Mouse (Mus musculus) heart, postnatal 0 days (tissue): Measurements from ENCODE around the gene Cldn7. TPM values are rescaled to one million over a fixed set of nuclear protein-coding genes. Genes with fewer than 3 reads are reported as not detected.
A peak's percentile ranks its signal among the peaks of the same experiment; 100 is the strongest.

Experiments
- ATAC-seq: fragments of 200-750 bp; cut with Nextera tagmentation; 2 replicates; pipeline ENCODE4 v1.8.0; 2017; ENCODE audit warnings: low read depth, moderate number of reproducible peaks, moderate library complexity; ENCODE audit not compliant: insufficient read depth
- DNase-seq: peaks from one replicate; pipeline ENCODE4 v3.0.0-alpha.2; 2016; ENCODE audit warnings: low spot score
- H3K27ac ChIP-seq: fragments of 300-500 bp; sonication (generic); 2 replicates; pipeline ENCODE4 v1.5.1; 2014; ENCODE audit warnings: low read depth, mild to moderate bottlenecking
- H3K27me3 ChIP-seq: fragments of 300-500 bp; sonication (generic); 2 replicates; pipeline ENCODE4 v1.6.1; 2014; ENCODE audit warnings: low read length, mixed read lengths; ENCODE audit not compliant: control insufficient read depth, insufficient read depth
- H3K36me3 ChIP-seq: fragments of 300-500 bp; sonication (generic); replicated peaks from 2 replicates; pipeline ENCODE4 v1.6.1; 2014; ENCODE audit warnings: low read length, mixed read lengths; ENCODE audit not compliant: control insufficient read depth, insufficient read depth
- H3K4me1 ChIP-seq: fragments of 300-500 bp; sonication (generic); 2 replicates; pipeline ENCODE4 v1.6.1; 2014; ENCODE audit warnings: antibody characterized with exemption; ENCODE audit not compliant: control insufficient read depth, insufficient read depth
- H3K4me2 ChIP-seq: fragments of 300-500 bp; sonication (generic); 2 replicates; pipeline ENCODE4 v1.6.1; 2014; ENCODE audit warnings: low read depth, mild to moderate bottlenecking, low read length, moderate library complexity
- H3K4me3 ChIP-seq: fragments of 300-500 bp; sonication (generic); 2 replicates; pipeline ENCODE4 v1.5.1; 2014; ENCODE audit warnings: low read depth, low read length
- H3K9ac ChIP-seq: fragments of 300-500 bp; sonication (generic); replicated peaks from 2 replicates; pipeline ENCODE4 v1.6.1; 2014; ENCODE audit warnings: low read depth, low read length, mixed read lengths
- H3K9me3 ChIP-seq: fragments of 300-500 bp; sonication (generic); replicated peaks from 2 replicates; pipeline ENCODE4 v1.6.1; 2016; ENCODE audit warnings: low read length; ENCODE audit not compliant: control insufficient read depth
- CTCF ChIP-seq: IDR thresholded peaks from 2 replicates; pipeline ENCODE4 v1.5.1; 2016; ENCODE audit warnings: antibody characterized with exemption, control low read depth, low read depth
- EP300 ChIP-seq: IDR thresholded peaks from 2 replicates; pipeline ENCODE4 v1.6.1; 2016; ENCODE audit warnings: antibody characterized with exemption, low read depth
- WGBS: fragments of 180-500 bp; shearing (Covaris S2); extraction: QIAGEN DNeasy Blood & Tissue Kit; methylation state at CpG from one replicate; pipeline ENCODE4 v1.1.7; 2014; 5-methylcytosine and 5-hydroxymethylcytosine counted together
- polyA plus RNA-seq: library from polyadenylated mRNA; unstranded; fragments of >200 nt; fragmentation: Nextera tagmentation; extraction: Ambion mirVana; gene quantifications from 2 replicates; pipeline ENCODE4 v1.2.1, GENCODE M21; 2015
- total RNA-seq: library from RNA; depleted of rRNA; stranded (reverse); fragments of >200 nt; gene quantifications from 2 replicates; pipeline ENCODE4 v1.2.3, GENCODE M21; 2014; ENCODE audit warnings: low replicate concordance

Gene Cldn7
- total and polyA plus RNA-seq, 2 experiments from 2014 or later = 0.64 TPM; not detected in 1

DNA sequence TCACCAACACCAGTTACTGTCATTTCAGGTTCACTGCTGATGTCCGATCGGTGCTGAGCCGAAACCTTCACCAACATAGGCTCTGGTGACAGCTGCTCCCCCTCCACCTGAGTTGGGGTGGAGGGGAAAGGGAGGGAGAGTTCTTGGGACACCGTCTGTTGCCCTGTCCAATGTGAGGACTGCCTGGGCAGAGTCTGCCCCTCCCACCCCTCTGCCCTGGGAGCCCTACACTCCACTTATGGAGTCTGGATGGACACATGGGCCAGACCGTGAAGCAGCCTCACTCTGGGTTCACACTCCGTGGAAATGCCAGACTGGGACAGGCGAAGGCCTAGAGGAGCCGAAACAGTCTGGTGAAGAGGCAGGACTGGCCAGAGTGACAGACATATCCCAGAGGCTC, 25.4 kb downstream of the Cldn7 start:
- ATAC-seq (no peak), DNase-seq (no peak)
- peaks cover 11% of the 10 kb centered on the region for H3K4me1 ChIP-seq
- no peak overlapping the region; the same call in 1 of the 2 replicates for H3K9ac ChIP-seq
- no peaks in the 10 kb centered on the region for H3K9me3 ChIP-seq
- 74% methylated on average over 8 of the region's 8 CpGs for WGBS
- H3K27me3 ChIP-seq = no peaks in the 10 kb centered on the region
- no peak overlapping the region for H3K4me3 ChIP-seq
- TF ChIP-seq CTCF = no peak
- TF ChIP-seq EP300 = no peak
- peaks cover 66% of the 10 kb centered on the region for H3K36me3 ChIP-seq
- peak overlapping the region; percentile 94 for H3K27ac ChIP-seq
- no peak overlapping the region for H3K4me2 ChIP-seq

DNA sequence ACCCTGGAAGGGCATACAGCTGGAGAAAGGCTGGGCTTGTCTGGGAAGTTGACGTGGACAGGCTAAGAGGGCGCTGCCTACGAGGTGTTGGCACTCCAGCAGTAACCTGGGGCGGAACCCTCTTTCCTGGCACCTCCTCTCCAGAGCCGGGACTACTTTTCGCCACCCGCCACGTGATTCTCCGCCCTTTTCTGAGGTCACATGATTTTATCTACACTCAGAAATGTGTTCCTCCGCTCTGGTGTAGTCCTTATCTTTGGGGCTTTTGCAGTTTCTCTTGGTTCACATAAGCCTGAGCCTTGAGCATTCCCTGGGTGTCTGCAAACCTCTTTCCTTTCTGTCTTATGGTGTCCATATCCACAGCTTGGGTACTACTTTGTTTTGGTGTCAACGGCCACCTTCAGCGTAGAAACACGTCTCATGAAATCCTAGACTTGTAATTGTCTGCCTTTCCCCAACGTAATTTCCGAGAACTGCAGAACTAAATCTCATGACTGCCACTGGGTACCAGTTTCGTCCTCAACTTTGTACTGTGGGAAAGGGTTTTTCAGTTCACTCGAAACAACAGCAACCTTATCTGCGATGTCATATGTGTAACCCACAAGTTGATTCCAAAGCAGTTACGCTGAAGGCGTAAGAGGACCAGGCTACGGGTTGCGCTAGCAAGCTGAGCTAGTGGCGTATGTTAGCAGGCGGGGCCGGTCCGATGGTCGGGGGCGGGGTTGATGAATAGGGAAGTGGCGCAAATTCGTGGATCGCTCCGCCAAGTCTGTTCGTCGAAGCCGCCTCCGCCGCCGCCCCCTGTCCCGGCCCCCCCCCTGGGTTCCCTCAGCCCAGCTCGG, 26.5 kb downstream of the Cldn7 start, which contains the start of gene Gabarap:
Gabarap (plus strand) TSS at position 294 of the 842 bp plus-strand sequence.
- peak within 1 kb of the TSS; percentile 85 for H3K9ac ChIP-seq
- peak; percentile 98 for DNase-seq
- H3K9me3 ChIP-seq = no peaks in the 10 kb centered on the region
- peaks cover 11% of the 10 kb centered on the region for H3K4me1 ChIP-seq
- under 1% methylated on average over 40 of the region's 40 CpGs for WGBS
- TF ChIP-seq CTCF (0 out of 2 replicates have a peak, but pooled peaks have one; percentile 17), EP300 (peak; percentile 60; the same call in 1 of the 2 replicates)
- H3K4me3 ChIP-seq = peak within 1 kb of the TSS; percentile 64
- H3K4me2 ChIP-seq = peak within 1 kb of the TSS; percentile 70
- ATAC-seq = peak; percentile 74
- no peaks in the 10 kb centered on the region for H3K27me3 ChIP-seq
- H3K27ac ChIP-seq = peak within 1 kb of the TSS; percentile 94
- peaks cover 57% of the 10 kb centered on the region for H3K36me3 ChIP-seq

DNA sequence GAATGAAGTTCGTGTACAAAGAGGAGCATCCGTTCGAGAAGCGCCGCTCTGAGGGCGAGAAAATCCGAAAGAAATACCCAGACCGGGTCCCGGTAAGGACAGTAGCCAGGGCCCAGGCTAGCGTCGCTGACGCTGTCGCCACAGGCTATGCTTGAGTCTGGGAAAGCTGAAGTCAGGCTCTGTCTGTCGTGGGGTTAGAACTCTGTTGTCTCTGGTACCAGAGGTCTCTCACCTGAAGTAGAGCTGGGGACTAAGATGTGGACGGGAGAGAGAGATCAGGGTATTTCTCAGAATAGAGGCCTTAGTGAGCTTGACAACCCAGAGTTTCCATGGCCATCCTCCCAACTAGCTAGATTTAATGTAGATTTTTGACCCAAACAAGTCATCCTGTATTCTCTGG, 27.1 kb downstream of the Cldn7 start:
- H3K27ac ChIP-seq = peak overlapping the region; percentile 94
- no peak; the same call in 1 of the 2 replicates for ATAC-seq
- no peaks in the 10 kb centered on the region for H3K9me3 ChIP-seq
- WGBS = 1% methylated on average over 15 of the region's 15 CpGs
- peaks cover 11% of the 10 kb centered on the region for H3K4me1 ChIP-seq
- no peaks in the 10 kb centered on the region for H3K27me3 ChIP-seq
- TF ChIP-seq CTCF (no peak), EP300 (no peak)
- H3K9ac ChIP-seq = peak overlapping the region; percentile 85
- H3K36me3 ChIP-seq = peaks cover 51% of the 10 kb centered on the region
- H3K4me3 ChIP-seq = peak overlapping the region; percentile 64
- peak overlapping the region; percentile 70 for H3K4me2 ChIP-seq
- no peak for DNase-seq

DNA sequence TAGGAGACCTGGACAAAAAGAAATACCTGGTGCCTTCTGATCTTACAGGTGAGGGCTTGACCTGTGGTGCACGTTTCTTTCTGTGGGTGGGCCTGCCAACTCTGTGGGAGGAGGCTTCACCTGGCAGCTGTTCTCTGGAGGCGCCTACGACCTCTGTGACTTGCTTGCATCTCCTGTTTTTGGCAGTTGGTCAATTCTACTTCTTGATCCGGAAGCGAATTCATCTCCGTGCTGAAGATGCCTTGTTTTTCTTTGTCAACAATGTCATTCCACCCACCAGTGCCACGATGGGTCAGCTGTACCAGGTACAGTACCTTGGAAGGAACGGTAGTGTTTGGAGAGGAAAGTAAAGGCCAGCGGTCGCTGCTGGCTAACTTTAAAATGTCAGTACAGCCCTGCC, 27.8 kb downstream of the Cldn7 start:
- H3K4me2 ChIP-seq = peak overlapping the region; percentile 70
- DNase-seq (no peak), ATAC-seq (no peak)
- no peak overlapping the region; the same call in 1 of the 2 replicates for H3K27ac ChIP-seq
- peaks cover 44% of the 10 kb centered on the region for H3K36me3 ChIP-seq
- peak overlapping the region; percentile 64 for H3K4me3 ChIP-seq
- TF ChIP-seq EP300 = no peak
- TF ChIP-seq CTCF = no peak
- H3K9ac ChIP-seq = peak overlapping the region; percentile 85
- no peaks in the 10 kb centered on the region for H3K27me3 ChIP-seq
- no peaks in the 10 kb centered on the region for H3K9me3 ChIP-seq
- peaks cover 11% of the 10 kb centered on the region for H3K4me1 ChIP-seq
- WGBS = 60% methylated on average over 10 of the region's 10 CpGs

DNA sequence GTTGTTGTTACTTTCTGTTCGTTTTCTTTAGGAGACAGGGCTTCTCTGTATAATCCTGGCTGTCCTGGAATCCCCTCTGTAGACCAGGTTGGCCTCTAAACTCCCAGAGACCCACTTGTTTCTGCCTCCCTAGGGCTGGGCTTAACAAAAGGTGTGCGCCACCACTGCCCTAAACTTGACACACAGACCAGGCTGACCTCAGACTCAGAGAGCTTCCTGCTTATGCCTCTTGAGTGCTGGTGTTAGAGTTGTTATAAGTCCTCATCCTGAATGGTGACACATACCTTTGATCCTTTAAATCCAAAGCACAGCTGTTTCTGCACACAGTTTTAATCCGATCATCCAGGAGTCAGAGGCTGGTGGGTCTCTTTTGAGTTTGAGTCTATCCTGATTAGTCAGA, 28.4 kb downstream of the Cldn7 start:
- TF ChIP-seq EP300 = no peak
- TF ChIP-seq CTCF = no peak
- Histone ChIP-seq H3K9me3 (no peaks in the 10 kb centered on the region), H3K4me1 (peaks cover 11% of the 10 kb centered on the region), H3K27me3 (no peaks in the 10 kb centered on the region), H3K9ac (no peak overlapping the region), H3K4me2 (peak overlapping the region; percentile 70; the same call in 1 of the 2 replicates), H3K4me3 (peak overlapping the region; percentile 64; the same call in 1 of the 2 replicates), H3K36me3 (peaks cover 41% of the 10 kb centered on the region), H3K27ac (no peak overlapping the region; the same call in 1 of the 2 replicates)
- DNase-seq = no peak
- 85% methylated on average over 3 of the region's 3 CpGs for WGBS
- ATAC-seq = no peak
